Comparison of ENCODE assay signal across 18 mouse cellular contexts in genomic region chr10:95306824-95307552, GRCm38 (mm10). TPM values are rescaled to one million over a fixed set of nuclear protein-coding genes. Genes with fewer than 3 reads are reported as not detected.
A peak's percentile ranks its signal among the peaks of the same experiment; 100 is the strongest.
DNase-seq lines count a peak whose midpoint lies in the region; ATAC-seq and TF ChIP-seq lines count a peak whose summit lies in the region.
"Had no signal": no experiment of that assay in that cellular context is flagged by ENCODE, and none has a peak within 500 bp of the region (broad histone marks: within the 10 kb centered on the region; RNA-seq: fewer than 3 reads in every experiment).

No protein-coding gene starts in this region.

- peaks cover 7% of the 10 kb centered on the region for H3K4me1 ChIP-seq in heart, adult 2 months (ENCODE audit: control insufficient read depth, insufficient read depth, low read length)
- peaks cover 8% of the 10 kb centered on the region; the same call in 1 of the 2 replicates for H3K4me1 ChIP-seq in heart, embryonic 11.5 days (ENCODE audit: control insufficient read depth, insufficient read depth, low read length)
- H3K4me1 ChIP-seq in lung, adult 2 months (ENCODE audit: control insufficient read depth, insufficient read depth, low read length) = peaks cover 19% of the 10 kb centered on the region
- H3K4me1 ChIP-seq in embryonic facial prominence, embryonic 14.5 days (ENCODE audit: control insufficient read depth, insufficient read depth, low read length) = peaks cover 11% of the 10 kb centered on the region; the same call in 1 of the 2 replicates

- no peak for TF ChIP-seq EP300 in heart, adult 2 months (IDR thresholded peaks at IDR 0.05; ENCODE audit: insufficient read depth, low read depth, low read length)

- H3K9me3 ChIP-seq in heart, embryonic 11.5 days (replicated peaks; ENCODE audit: control insufficient read depth, low read length) = no peaks in the 10 kb centered on the region
- no peaks in the 10 kb centered on the region for H3K9me3 ChIP-seq in embryonic facial prominence, embryonic 14.5 days (ENCODE audit: control insufficient read depth, low read length)
- H3K9me3 ChIP-seq: G1E; heart, embryonic 15.5 days; liver, embryonic 15.5 days; midbrain, embryonic 15.5 days; neural tube, embryonic 13.5 days had no signal

- H3K27me3 ChIP-seq in heart, adult 2 months (ENCODE audit: control insufficient read depth, insufficient read depth, low read length) = no peaks in the 10 kb centered on the region
- H3K27me3 ChIP-seq in heart, embryonic 11.5 days (ENCODE audit: control insufficient read depth, insufficient read depth, low read length) = no peaks in the 10 kb centered on the region
- H3K27me3 ChIP-seq in embryonic facial prominence, embryonic 14.5 days (replicated peaks; ENCODE audit: control insufficient read depth, insufficient read depth, low read length) = no peaks in the 10 kb centered on the region
- H3K27me3 ChIP-seq: heart, embryonic 15.5 days; liver, embryonic 15.5 days; midbrain, embryonic 15.5 days had no signal

- no peak overlapping the region for H3K4me3 ChIP-seq in heart, adult 2 months
- H3K4me3 ChIP-seq in heart, embryonic 11.5 days (ENCODE audit: low read depth, low read length) = no peak overlapping the region
- no peak overlapping the region for H3K4me3 ChIP-seq in lung, adult 2 months (replicated peaks; ENCODE audit: extremely low read depth, low read depth, low read length)
- H3K4me3 ChIP-seq in embryonic facial prominence, embryonic 14.5 days (ENCODE audit: low read depth, low read length) = no peak overlapping the region
- H3K4me3 ChIP-seq: heart, embryonic 15.5 days; liver, embryonic 15.5 days; midbrain, embryonic 15.5 days; neural tube, embryonic 13.5 days had no signal

- H3K79me2 ChIP-seq in heart, adult 2 months (replicated peaks; ENCODE audit: control insufficient read depth, insufficient read depth, low read length) = no peaks in the 10 kb centered on the region

- intact Hi-C loops in heart, adult 2 months (cut with DNase I) = no loop called here

- no peak for TF ChIP-seq CTCF in heart, adult 2 months (IDR thresholded peaks at IDR 0.05)
- TF ChIP-seq CTCF in lung, adult 2 months (IDR thresholded peaks at IDR 0.05; ENCODE audit: insufficient read depth, low read length) = no peak

- no peak for DNase-seq in heart, adult 2 months
- DNase-seq in lung, adult 18-20 months = peak; percentile 69 to 80
- DNase-seq in lung, adult 2 months = no peak
- DNase-seq in embryonic facial prominence, embryonic 14.5 days (ENCODE audit: low spot score) = peak; percentile 64
- peak; percentile 52 to 67 for DNase-seq in lung, postnatal 4 days
- no peak for DNase-seq in spleen, postnatal 36 days (ENCODE audit: low spot score in 2 of 2)
- DNase-seq in right cerebral cortex, adult 18-20 months = no peak
- DNase-seq: adrenal gland, postnatal 14 days; gastrocnemius, postnatal 10 days; retina, postnatal 1 day; thymus, postnatal 25 days had no signal

- no peak overlapping the region; the same call in 1 of the 2 replicates for H3K9ac ChIP-seq in heart, adult 2 months (ENCODE audit: low read depth, low read length)
- H3K9ac ChIP-seq in heart, embryonic 11.5 days (ENCODE audit: low read depth, low read length) = no peak overlapping the region
- no peak overlapping the region for H3K9ac ChIP-seq in embryonic facial prominence, embryonic 14.5 days (ENCODE audit: low read depth, low read length)
- H3K9ac ChIP-seq: heart, embryonic 15.5 days; hindbrain, embryonic 14.5 days; liver, embryonic 15.5 days; midbrain, embryonic 15.5 days; neural tube, embryonic 13.5 days had no signal

- TF ChIP-seq POLR2A in heart, adult 2 months (IDR thresholded peaks at IDR 0.05; ENCODE audit: insufficient read depth, low read depth, low read length) = no peak
- no peak for TF ChIP-seq POLR2A in lung, adult 2 months (IDR thresholded peaks at IDR 0.05; ENCODE audit: borderline replicate concordance, extremely low read depth, low read depth, low read length)

- ATAC-seq in heart, embryonic 11.5 days (replicated peaks; ENCODE audit: insufficient number of reproducible peaks, low FRiP score, low TSS enrichment) = no peak
- no peak for ATAC-seq in embryonic facial prominence, embryonic 14.5 days (ENCODE audit: low read depth)
- ATAC-seq: midbrain, embryonic 15.5 days had no signal

- 58% methylated on average over 11 of the region's 11 CpGs for WGBS in heart, adult 2 months
- 50% methylated on average over 11 of the region's 11 CpGs for WGBS in heart, embryonic 11.5 days (ENCODE audit: insufficient replicate concordance)
- 25% methylated on average over 11 of the region's 11 CpGs for WGBS in lung, adult 2 months
- WGBS in embryonic facial prominence, embryonic 14.5 days = 40% methylated on average over 11 of the region's 11 CpGs

- no peak overlapping the region for H3K4me2 ChIP-seq in heart, embryonic 11.5 days
- no peak overlapping the region for H3K4me2 ChIP-seq in embryonic facial prominence, embryonic 14.5 days (ENCODE audit: low read depth, low read length)
- H3K4me2 ChIP-seq: heart, embryonic 15.5 days; hindbrain, embryonic 14.5 days; liver, embryonic 15.5 days; midbrain, embryonic 15.5 days; neural tube, embryonic 13.5 days had no signal

- 0 out of 2 replicates have a peak, but pooled peaks cover 4% of the 10 kb centered on the region for H3K36me3 ChIP-seq in heart, adult 2 months (ENCODE audit: control insufficient read depth, insufficient read depth, low read length)
- H3K36me3 ChIP-seq in heart, embryonic 11.5 days (ENCODE audit: control insufficient read depth, insufficient read depth, low read length) = no peaks in the 10 kb centered on the region
- H3K36me3 ChIP-seq in embryonic facial prominence, embryonic 14.5 days (ENCODE audit: control insufficient read depth, insufficient read depth, low read length) = no peaks in the 10 kb centered on the region
- H3K36me3 ChIP-seq: heart, embryonic 15.5 days; liver, embryonic 15.5 days; midbrain, embryonic 15.5 days; neural tube, embryonic 13.5 days had no signal

- peak overlapping the region; percentile 40 for H3K27ac ChIP-seq in heart, adult 2 months
- no peak overlapping the region for H3K27ac ChIP-seq in heart, embryonic 11.5 days (ENCODE audit: low read depth, low read length)
- H3K27ac ChIP-seq in embryonic facial prominence, embryonic 14.5 days (replicated peaks; ENCODE audit: low read depth, low read length) = peak overlapping the region; percentile 48
- H3K27ac ChIP-seq: heart, embryonic 15.5 days; hindbrain, embryonic 14.5 days; liver, embryonic 15.5 days; midbrain, embryonic 15.5 days; neural tube, embryonic 13.5 days had no signal

RNA-seq across cellular contexts. Expression of gene Cradd, which starts 16.9 kb away (rescaled TPM):
- 10 to 100 TPM in 1 of 2 experiments, 1 to 10 TPM in 1; 9.9 to 10.3 TPM for total RNA-seq in heart, adult 2 months (2021)
- 15.1 and 15.7 TPM in 2 replicates for polyA plus RNA-seq in heart, adult 2 months (2012; rRNA removed)
- polyA plus RNA-seq in heart, embryonic 11.5 days (2014; fragmentation: Nextera tagmentation; extraction: Ambion mirVana) = 10.6 and 11.7 TPM in 2 replicates
- polyA plus RNA-seq in lung, adult 2 months (2012; rRNA removed) = 21.0 and 21.8 TPM in 2 replicates
- polyA plus RNA-seq in embryonic facial prominence, embryonic 14.5 days (2014; fragmentation: Nextera tagmentation; extraction: Ambion mirVana) = 10.4 and 11.0 TPM in 2 replicates

Comparison
In these comparisons a context has a peak if more than half of its experiments do, and no peak if none do; other contexts are left out.
1. DNase-seq: peak in lung, adult 18-20 months (2 of 2), embryonic facial prominence, embryonic 14.5 days (single experiment) and lung, postnatal 4 days (2 of 2); none in heart, adult 2 months (0 of 2), lung, adult 2 months (single experiment), spleen, postnatal 36 days (0 of 2) and right cerebral cortex, adult 18-20 months (single experiment).